Comparison of ENCODE assay signal across 27 mouse cellular contexts in the genomic region with DNA sequence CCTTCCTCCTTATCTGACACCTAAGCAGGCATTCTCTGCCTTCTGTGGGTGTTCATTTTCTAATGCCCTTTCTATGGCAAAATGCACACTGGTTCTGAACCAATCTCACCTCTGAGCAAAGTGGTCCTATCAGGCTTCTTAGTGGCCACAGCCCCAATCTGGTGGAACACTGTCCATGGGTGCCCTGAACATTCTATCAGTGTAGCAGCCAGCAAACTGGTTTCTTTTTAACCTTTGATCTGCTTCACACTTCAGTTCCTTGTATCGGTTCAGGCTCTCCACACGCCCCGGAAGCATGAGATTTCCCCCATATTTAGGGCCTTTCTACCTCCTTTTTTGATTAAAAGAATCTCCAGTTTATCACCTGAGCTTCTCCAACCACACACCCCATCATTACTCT. TPM values are rescaled to one million over a fixed set of nuclear protein-coding genes. Genes with fewer than 3 reads are reported as not detected.
A peak's percentile ranks its signal among the peaks of the same experiment; 100 is the strongest.
DNase-seq lines count a peak whose midpoint lies in the region; ATAC-seq and TF ChIP-seq lines count a peak whose summit lies in the region.
"Had no signal": no experiment of that assay in that cellular context is flagged by ENCODE, and none has a peak within 500 bp of the region (broad histone marks: within the 10 kb centered on the region; RNA-seq: fewer than 3 reads in every experiment).

No protein-coding gene starts in this region.

- H3K79me2 ChIP-seq in MEL (ENCODE audit: control insufficient read depth, insufficient read depth, low read length, poor library complexity) = no peaks in the 10 kb centered on the region

- no peak overlapping the region for H3K4me3 ChIP-seq in MEL (ENCODE audit: control insufficient read depth in 1 of 2, insufficient read depth in 1 of 2, low read depth in 2 of 2, low read length in 2 of 2)
- H3K4me3 ChIP-seq in intestine, embryonic 15.5 days (replicated peaks) = no peak overlapping the region
- no peak overlapping the region for H3K4me3 ChIP-seq in intestine, postnatal 0 days (ENCODE audit: low read depth, low read length)
- H3K4me3 ChIP-seq in stomach, postnatal 0 days (ENCODE audit: low read depth, low read length) = no peak overlapping the region
- H3K4me3 ChIP-seq: embryonic facial prominence, embryonic 10.5 days; embryonic facial prominence, embryonic 12.5 days; forebrain, embryonic 10.5 days; forebrain, embryonic 13.5 days; forebrain, embryonic 15.5 days had no signal

- peak; percentile 17 for DNase-seq in MEL (ENCODE audit: low read depth, low spot score)
- peak; percentile 40 for DNase-seq in stomach, postnatal 0 days (ENCODE audit: low spot score)
- no peak for DNase-seq in urinary bladder, postnatal 4 days (ENCODE audit: low spot score in 2 of 2)
- DNase-seq in gastrocnemius, postnatal 14 days = no peak
- DNase-seq: adrenal gland, adult 8-10 months; adrenal gland, postnatal 14 days; adrenal gland, postnatal 36 days; cerebellum, adult 11-12 months; cerebellum, adult 2 months; cerebellum, adult 9-10 months; cerebellum, postnatal 10 days; cerebellum, postnatal 25 days; forebrain, postnatal 0 days had no signal

- peaks cover 0 to 2% of the 10 kb centered on the region in 2 experiments; a peak in 1 of 4 replicates for H3K36me3 ChIP-seq in MEL (ENCODE audit: control insufficient read depth in 1 of 2, insufficient read depth in 2 of 2, low read length in 2 of 2)
- H3K36me3 ChIP-seq in intestine, embryonic 15.5 days = no peaks in the 10 kb centered on the region
- no peaks in the 10 kb centered on the region for H3K36me3 ChIP-seq in intestine, postnatal 0 days (ENCODE audit: control insufficient read depth, insufficient read depth)
- H3K36me3 ChIP-seq in stomach, postnatal 0 days (ENCODE audit: control insufficient read depth, insufficient read depth, low read length) = no peaks in the 10 kb centered on the region

- 75% methylated on average over 3 of the region's 3 CpGs for WGBS in intestine, embryonic 15.5 days
- 40% methylated on average over 3 of the region's 3 CpGs for WGBS in intestine, postnatal 0 days
- WGBS in stomach, postnatal 0 days = 76% methylated on average over 3 of the region's 3 CpGs

- peak; percentile 66 for ATAC-seq in intestine, embryonic 15.5 days
- peak; percentile 85 for ATAC-seq in intestine, postnatal 0 days
- peak; percentile 72 for ATAC-seq in stomach, postnatal 0 days (ENCODE audit: low FRiP score, low TSS enrichment)
- no peak for ATAC-seq in erythroid progenitor cell, adult 5-6 weeks (replicated peaks; ENCODE audit: low FRiP score, poor library complexity, severe bottlenecking)
- ATAC-seq: activated CD4-positive, CD25-positive, alpha-beta regulatory T cell, adult 4 months; forebrain, embryonic 13.5 days; forebrain, embryonic 15.5 days; forebrain, postnatal 0 days; Patski had no signal

- H3K27ac ChIP-seq in MEL (ENCODE audit: control insufficient read depth, low read depth, low read length) = no peak overlapping the region
- H3K27ac ChIP-seq in intestine, embryonic 15.5 days = 0 out of 2 replicates have a peak overlapping the region, but pooled peaks have one; percentile 3
- no peak overlapping the region for H3K27ac ChIP-seq in intestine, postnatal 0 days (ENCODE audit: low read depth, low read length)
- peak overlapping the region; percentile 83 for H3K27ac ChIP-seq in stomach, postnatal 0 days (replicated peaks)
- H3K27ac ChIP-seq: embryonic facial prominence, embryonic 10.5 days; embryonic facial prominence, embryonic 12.5 days; forebrain, embryonic 10.5 days; forebrain, embryonic 13.5 days; forebrain, embryonic 15.5 days had no signal

- no peak for TF ChIP-seq CTCF in MEL (IDR thresholded peaks at IDR 0.05 in 2 of 3, conservative IDR thresholded peaks at IDR 0.05 in 1 of 3; ENCODE audit: control insufficient read depth in 1 of 3, insufficient read depth in 1 of 3, low read depth in 2 of 3, low read length in 3 of 3, poor library complexity in 1 of 3, severe bottlenecking in 1 of 3)
- TF ChIP-seq CTCF in intestine, postnatal 0 days (IDR thresholded peaks at IDR 0.05; ENCODE audit: low read depth) = no peak
- no peak for TF ChIP-seq CTCF in stomach, postnatal 0 days (IDR thresholded peaks at IDR 0.05; ENCODE audit: low read depth)

- no peaks in the 10 kb centered on the region for H3K4me1 ChIP-seq in MEL (ENCODE audit: control insufficient read depth in 1 of 2, insufficient read depth in 2 of 2, low read length in 2 of 2)
- H3K4me1 ChIP-seq in intestine, embryonic 15.5 days (replicated peaks) = 0 out of 2 replicates have a peak, but pooled peaks cover 3% of the 10 kb centered on the region
- peaks cover 9% of the 10 kb centered on the region; the same call in 1 of the 2 replicates for H3K4me1 ChIP-seq in intestine, postnatal 0 days (replicated peaks; ENCODE audit: control insufficient read depth, insufficient read depth, low read length)
- no peaks in the 10 kb centered on the region for H3K4me1 ChIP-seq in stomach, postnatal 0 days (replicated peaks; ENCODE audit: control insufficient read depth, insufficient read depth)
- H3K4me1 ChIP-seq: embryonic facial prominence, embryonic 10.5 days; embryonic facial prominence, embryonic 12.5 days; forebrain, embryonic 10.5 days; forebrain, embryonic 13.5 days; forebrain, embryonic 15.5 days had no signal

- no peak overlapping the region for H3K4me2 ChIP-seq in intestine, embryonic 15.5 days (replicated peaks)
- H3K4me2 ChIP-seq in intestine, postnatal 0 days (replicated peaks; ENCODE audit: low read depth) = no peak overlapping the region
- H3K4me2 ChIP-seq in stomach, postnatal 0 days (replicated peaks; ENCODE audit: low read depth) = no peak overlapping the region
- H3K4me2 ChIP-seq: embryonic facial prominence, embryonic 12.5 days; forebrain, embryonic 13.5 days; forebrain, embryonic 15.5 days had no signal

- no peaks in the 10 kb centered on the region for H3K27me3 ChIP-seq in MEL (ENCODE audit: control insufficient read depth in 1 of 2, insufficient read depth in 2 of 2, low read length in 2 of 2)
- H3K27me3 ChIP-seq in intestine, embryonic 15.5 days (replicated peaks) = no peaks in the 10 kb centered on the region
- no peaks in the 10 kb centered on the region for H3K27me3 ChIP-seq in intestine, postnatal 0 days (replicated peaks; ENCODE audit: control insufficient read depth, insufficient read depth, low read length)
- H3K27me3 ChIP-seq in stomach, postnatal 0 days (ENCODE audit: control insufficient read depth, insufficient read depth, low read length) = no peaks in the 10 kb centered on the region
- H3K27me3 ChIP-seq: embryonic facial prominence, embryonic 12.5 days; forebrain, embryonic 13.5 days; forebrain, embryonic 15.5 days; Patski had no signal

- no peak for TF ChIP-seq EP300 in MEL (IDR thresholded peaks at IDR 0.05; ENCODE audit: low read depth in 1 of 2, low read length in 2 of 2)
- no peak for TF ChIP-seq EP300 in stomach, postnatal 0 days (optimal IDR thresholded peaks at IDR 0.05)

- no peaks in the 10 kb centered on the region for H3K9me3 ChIP-seq in MEL (replicated peaks; ENCODE audit: insufficient read depth, low read length)
- H3K9me3 ChIP-seq in intestine, embryonic 15.5 days = no peaks in the 10 kb centered on the region
- H3K9me3 ChIP-seq in intestine, postnatal 0 days (ENCODE audit: control insufficient read depth) = no peaks in the 10 kb centered on the region
- H3K9me3 ChIP-seq in stomach, postnatal 0 days (ENCODE audit: control insufficient read depth, low read length) = no peaks in the 10 kb centered on the region
- H3K9me3 ChIP-seq: embryonic facial prominence, embryonic 10.5 days; embryonic facial prominence, embryonic 12.5 days; forebrain, embryonic 10.5 days; forebrain, embryonic 13.5 days; forebrain, embryonic 15.5 days had no signal

- intact Hi-C loops in gastrocnemius, postnatal 14 days (cut with DNase I; ENCODE audit: low total_unique reads) = no loop called here

- TF ChIP-seq RAD21 in MEL (IDR thresholded peaks at IDR 0.05; ENCODE audit: low read depth, low read length) = no peak

- H3K9ac ChIP-seq in MEL (ENCODE audit: control insufficient read depth, low read depth, low read length, poor library complexity, severe bottlenecking) = no peak overlapping the region
- no peak overlapping the region for H3K9ac ChIP-seq in intestine, embryonic 15.5 days
- no peak overlapping the region for H3K9ac ChIP-seq in intestine, postnatal 0 days (ENCODE audit: low read depth, low read length)
- no peak overlapping the region for H3K9ac ChIP-seq in stomach, postnatal 0 days (ENCODE audit: low read length)
- H3K9ac ChIP-seq: embryonic facial prominence, embryonic 12.5 days; forebrain, embryonic 13.5 days; forebrain, embryonic 15.5 days; forebrain, postnatal 0 days had no signal

- TF ChIP-seq POLR2A in MEL (IDR thresholded peaks at IDR 0.05; ENCODE audit: control insufficient read depth in 1 of 2, insufficient read depth in 1 of 2, low read depth in 1 of 2, low read length in 2 of 2, poor library complexity in 1 of 2) = no peak; a peak in 2 of 4 replicates

RNA-seq across cellular contexts. Expression of a gene that starts 18.0 kb away (rescaled TPM):
- total RNA-seq in MEL (2012; rRNA removed) = 0.16 and 0.39 TPM in 2 replicates
- polyA plus RNA-seq in MEL (2012; ENCODE audit: insufficient read depth in 1 of 2, insufficient read length in 2 of 2, low read depth in 1 of 2, low replicate concordance in 2 of 2, missing spikeins in 1 of 2) = under 1 TPM in 1 of 2 experiments, not detected in 1; 0.29 TPM
- polyA plus RNA-seq in intestine, embryonic 15.5 days (2015; fragmentation: Nextera tagmentation; extraction: Ambion mirVana) = 7.0 and 9.2 TPM in 2 replicates
- 3.8 and 5.1 TPM in 2 replicates for polyA plus RNA-seq in intestine, postnatal 0 days (2015; fragmentation: Nextera tagmentation; extraction: Ambion mirVana)
- 6.3 and 7.0 TPM in 2 replicates for polyA plus RNA-seq in stomach, postnatal 0 days (2015; fragmentation: Nextera tagmentation; extraction: Ambion mirVana)
- 1 to 10 TPM in 1 of 2 experiments, under 1 TPM in 1; 0.93 to 1.8 TPM for total RNA-seq in gastrocnemius, postnatal 14 days (2021)
- total RNA-seq in erythroid progenitor cell, adult 5-6 weeks (2015; ENCODE audit: low replicate concordance) = not detected in 2 replicates
- 0.13 TPM in 1 of 2 replicates, not detected in the other for total RNA-seq in erythroid progenitor cell, adult 5-6 weeks (2017; ENCODE audit: low replicate concordance)
- polyA plus RNA-seq: Patski had no signal

RNA-seq across cellular contexts. Expression of a gene that starts 36.2 kb away (rescaled TPM):
- total RNA-seq in MEL (2012; rRNA removed) = not detected in 2 replicates
- not detected for polyA plus RNA-seq in MEL (2012; ENCODE audit: insufficient read depth in 1 of 2, insufficient read length in 2 of 2, low read depth in 1 of 2, low replicate concordance in 2 of 2, missing spikeins in 1 of 2)
- 0.05 and 0.16 TPM in 2 replicates for polyA plus RNA-seq in intestine, embryonic 15.5 days (2015; fragmentation: Nextera tagmentation; extraction: Ambion mirVana)
- polyA plus RNA-seq in intestine, postnatal 0 days (2015; fragmentation: Nextera tagmentation; extraction: Ambion mirVana) = not detected in 2 replicates
- 0.06 and 0.13 TPM in 2 replicates for polyA plus RNA-seq in stomach, postnatal 0 days (2015; fragmentation: Nextera tagmentation; extraction: Ambion mirVana)
- total RNA-seq in gastrocnemius, postnatal 14 days (2021) = under 1 TPM in 1 of 2 experiments, not detected in 1; 0.25 TPM
- total RNA-seq in erythroid progenitor cell, adult 5-6 weeks (2015; ENCODE audit: low replicate concordance) = not detected in 2 replicates
- not detected in 2 replicates for total RNA-seq in erythroid progenitor cell, adult 5-6 weeks (2017; ENCODE audit: low replicate concordance)
- total RNA-seq: adrenal gland, adult 18-20 months; adrenal gland, postnatal 14 days; adrenal gland, postnatal 36 days; ES-E14; forebrain, postnatal 0 days had no signal
- polyA plus RNA-seq: C2C12; cerebellum, adult 2 months; embryonic facial prominence, embryonic 10.5 days; embryonic facial prominence, embryonic 12.5 days; embryonic facial prominence, embryonic 14.5 days; forebrain, embryonic 10.5 days; forebrain, postnatal 0 days; Patski had no signal

RNA-seq across cellular contexts. Expression of a gene that starts 36.3 kb away (rescaled TPM):
- 75.6 and 87.9 TPM in 2 replicates for total RNA-seq in MEL (2012; rRNA removed)
- polyA plus RNA-seq in MEL (2012; ENCODE audit: insufficient read depth in 1 of 2, insufficient read length in 2 of 2, low read depth in 1 of 2, low replicate concordance in 2 of 2, missing spikeins in 1 of 2) = 10 to 100 TPM; 37.1 to 59.9 TPM
- 42.2 and 47.8 TPM in 2 replicates for polyA plus RNA-seq in intestine, embryonic 15.5 days (2015; fragmentation: Nextera tagmentation; extraction: Ambion mirVana)
- 16.6 and 17.4 TPM in 2 replicates for polyA plus RNA-seq in intestine, postnatal 0 days (2015; fragmentation: Nextera tagmentation; extraction: Ambion mirVana)
- 25.8 and 25.9 TPM in 2 replicates for polyA plus RNA-seq in stomach, postnatal 0 days (2015; fragmentation: Nextera tagmentation; extraction: Ambion mirVana)
- 10 to 100 TPM; 27.7 to 30.0 TPM for total RNA-seq in gastrocnemius, postnatal 14 days (2021)
- total RNA-seq in erythroid progenitor cell, adult 5-6 weeks (2015; ENCODE audit: low replicate concordance) = 55.9 and 69.2 TPM in 2 replicates
- total RNA-seq in erythroid progenitor cell, adult 5-6 weeks (2017; ENCODE audit: low replicate concordance) = 64.8 and 106 TPM in 2 replicates

RNA-seq across cellular contexts. Expression of a gene that starts 50.0 kb away (rescaled TPM):
- total RNA-seq in MEL (2012; rRNA removed) = 29.1 and 32.5 TPM in 2 replicates
- polyA plus RNA-seq in MEL (2012; ENCODE audit: insufficient read depth in 1 of 2, insufficient read length in 2 of 2, low read depth in 1 of 2, low replicate concordance in 2 of 2, missing spikeins in 1 of 2) = 10 to 100 TPM in 1 of 2 experiments, not detected in 1; 21.3 TPM
- polyA plus RNA-seq in intestine, embryonic 15.5 days (2015; fragmentation: Nextera tagmentation; extraction: Ambion mirVana) = 26.3 and 27.8 TPM in 2 replicates
- polyA plus RNA-seq in intestine, postnatal 0 days (2015; fragmentation: Nextera tagmentation; extraction: Ambion mirVana) = 16.9 and 17.8 TPM in 2 replicates
- 31.4 and 31.6 TPM in 2 replicates for polyA plus RNA-seq in stomach, postnatal 0 days (2015; fragmentation: Nextera tagmentation; extraction: Ambion mirVana)
- total RNA-seq in gastrocnemius, postnatal 14 days (2021) = 10 to 100 TPM; 30.6 to 31.0 TPM
- 6.3 and 24.5 TPM in 2 replicates for total RNA-seq in erythroid progenitor cell, adult 5-6 weeks (2015; ENCODE audit: low replicate concordance)
- 20.0 and 24.4 TPM in 2 replicates for total RNA-seq in erythroid progenitor cell, adult 5-6 weeks (2017; ENCODE audit: low replicate concordance)

Comparison
In these comparisons a context has a peak if more than half of its experiments do, and no peak if none do; other contexts are left out.
1. H3K27ac ChIP-seq: peak in intestine, embryonic 15.5 days (single experiment) and stomach, postnatal 0 days (single experiment); none in MEL (single experiment) and intestine, postnatal 0 days (single experiment).
2. DNase-seq: peak in MEL (single experiment) and stomach, postnatal 0 days (single experiment); none in urinary bladder, postnatal 4 days (0 of 2) and gastrocnemius, postnatal 14 days (single experiment).